Mouse (Mus musculus) kidney, postnatal 0 days (tissue): ENCODE results near the gene Krtap13. TPM values are rescaled to one million over a fixed set of nuclear protein-coding genes. Genes with fewer than 3 reads are reported as not detected.

Experiments used
- ATAC-seq: fragments of 200-750 bp; cut with Nextera tagmentation; replicated peaks from 2 replicates; pipeline ENCODE4 v1.8.0; 2017; ENCODE audit warnings: low read depth, moderate number of reproducible peaks, moderate TSS enrichment, moderate library complexity; ENCODE audit not compliant: low FRiP score
- DNase-seq: peaks from one replicate; pipeline ENCODE4 v3.0.0-alpha.2; 2016; ENCODE audit warnings: low spot score
- H3K27ac ChIP-seq: fragments of 300-500 bp; sonication (generic); 2 replicates; pipeline ENCODE4 v1.5.1; 2014; ENCODE audit warnings: mild to moderate bottlenecking
- H3K27me3 ChIP-seq: fragments of 300-500 bp; sonication (generic); 2 replicates; pipeline ENCODE4 v1.6.1; 2014; ENCODE audit warnings: low read length, mixed read lengths; ENCODE audit not compliant: insufficient read depth
- H3K36me3 ChIP-seq: fragments of 300-500 bp; sonication (generic); 2 replicates; pipeline ENCODE4 v1.6.1; 2014; ENCODE audit warnings: low read length, mixed read lengths; ENCODE audit not compliant: insufficient read depth
- H3K4me1 ChIP-seq: fragments of 300-500 bp; sonication (generic); replicated peaks from 2 replicates; pipeline ENCODE4 v1.6.1; 2014; ENCODE audit warnings: antibody characterized with exemption, low read length, mixed read lengths; ENCODE audit not compliant: insufficient read depth
- H3K4me2 ChIP-seq: fragments of 300-500 bp; sonication (generic); 2 replicates; pipeline ENCODE4 v1.6.1; 2014; ENCODE audit warnings: mild to moderate bottlenecking, low read length, moderate library complexity, mixed read lengths
- H3K4me3 ChIP-seq: fragments of 300-500 bp; sonication (generic); replicated peaks from 2 replicates; pipeline ENCODE4 v1.5.1; 2014; ENCODE audit warnings: low read depth, low read length
- H3K9ac ChIP-seq: fragments of 300-500 bp; sonication (generic); 2 replicates; pipeline ENCODE4 v1.6.1; 2014; ENCODE audit warnings: low read depth, low read length
- H3K9me3 ChIP-seq: fragments of 300-500 bp; sonication (generic); replicated peaks from 2 replicates; pipeline ENCODE4 v1.6.1; 2016; ENCODE audit warnings: low read length, inconsistent platforms, mixed read lengths
- CTCF ChIP-seq: IDR thresholded peaks from 2 replicates; pipeline ENCODE4 v1.5.1; 2016; ENCODE audit warnings: antibody characterized with exemption, low read depth, mild to moderate bottlenecking, moderate library complexity
- WGBS: fragments of 180-500 bp; shearing (Covaris S2); extraction: QIAGEN DNeasy Blood & Tissue Kit; methylation state at CpG from one replicate; pipeline ENCODE4 v1.1.7; 2014; 5-methylcytosine and 5-hydroxymethylcytosine counted together
- polyA plus RNA-seq: library from polyadenylated mRNA; unstranded; fragments of >200 nt; fragmentation: Nextera tagmentation; extraction: Ambion mirVana; gene quantifications from 2 replicates; pipeline ENCODE4 v1.2.1, GENCODE M21; 2015

The Krtap13 gene
- polyA plus RNA-seq, 1 experiment from 2014 or later, result not detected

DNA sequence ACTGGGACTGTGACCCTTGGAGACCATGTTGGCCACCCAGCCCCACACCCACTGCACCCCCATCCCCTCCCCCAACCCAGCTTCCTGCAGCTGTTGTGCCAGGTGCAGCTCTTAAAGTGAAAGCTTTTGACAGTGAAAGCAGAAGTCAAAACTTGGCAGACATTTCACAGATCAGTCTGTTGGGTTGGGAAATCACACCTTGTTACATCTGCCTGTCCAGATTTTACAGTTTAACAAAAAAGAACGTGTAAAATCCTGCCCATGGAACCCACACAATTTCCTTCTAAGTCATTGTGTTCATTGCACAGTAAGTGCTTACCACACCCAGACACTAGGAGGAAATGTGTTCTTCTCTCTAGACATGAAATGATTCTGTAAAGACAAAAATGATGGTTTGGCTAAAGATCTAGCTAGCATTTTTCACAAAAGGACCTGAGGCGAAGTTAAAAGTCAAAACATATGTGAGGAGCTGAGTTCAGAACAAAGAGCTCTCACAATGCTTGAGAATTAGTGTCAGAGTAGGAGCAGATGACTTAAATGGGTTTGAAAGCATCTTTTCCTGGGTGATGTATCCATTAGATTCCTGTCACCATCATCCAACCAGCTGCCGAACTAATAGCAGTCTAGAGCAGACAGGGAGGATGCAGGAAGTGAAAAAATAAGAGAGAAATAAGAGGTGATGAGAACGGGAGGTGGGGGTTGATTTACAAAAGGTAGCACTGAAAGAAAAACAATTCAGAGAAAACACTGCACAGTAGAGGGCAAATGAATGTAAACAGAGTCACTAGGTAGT is 50.2 kb downstream of the Krtap13 start:
- Histone ChIP-seq H3K27ac (no peak overlapping the region), H3K27me3 (no peaks in the 10 kb centered on the region), H3K9ac (no peak overlapping the region), H3K9me3 (no peaks in the 10 kb centered on the region), H3K4me1 (no peaks in the 10 kb centered on the region), H3K36me3 (no peaks in the 10 kb centered on the region), H3K4me2 (no peak overlapping the region), H3K4me3 (no peak overlapping the region)
- WGBS, result 41% methylated on average over 4 of the region's 4 CpGs
- TF ChIP-seq CTCF, result no peak
- ATAC-seq, result no peak
- DNase-seq, result no peak

Other genes starting within 250 kb of the Krtap13 start
- gene Cldn17, start 244.7 kb downstream of the Krtap13 start, polyA plus RNA-seq, result 0.20 TPM in 1 of 2 replicates, not detected in the other
- 210 and 219 TPM in 2 replicates for gene Cldn8, start 188.5 kb downstream of the Krtap13 start, polyA plus RNA-seq
- gene Krtap24-1, start 139.4 kb downstream of the Krtap13 start, polyA plus RNA-seq, result not detected in 2 replicates
- gene 2310079G19Rik, start 124.0 kb downstream of the Krtap13 start, polyA plus RNA-seq, result not detected in 2 replicates
- not detected in 2 replicates for gene Krtap26-1, start 103.8 kb downstream of the Krtap13 start, polyA plus RNA-seq
- gene Krtap27-1, start 80.0 kb downstream of the Krtap13 start, polyA plus RNA-seq, result not detected in 2 replicates
- gene 2310061N02Rik, start 43.7 kb downstream of the Krtap13 start, polyA plus RNA-seq, result not detected in 2 replicates
- not detected in 2 replicates for gene Krtap13-1, start 22.8 kb downstream of the Krtap13 start, polyA plus RNA-seq
- not detected in 2 replicates for gene 2310034C09Rik, start 7.2 kb upstream of the Krtap13 start, polyA plus RNA-seq
- not detected in 2 replicates for gene 2310057N15Rik, start 22.6 kb upstream of the Krtap13 start, polyA plus RNA-seq
- not detected in 2 replicates for gene Gm5965, start 26.3 kb upstream of the Krtap13 start, polyA plus RNA-seq
- not detected in 2 replicates for gene Gm20741, start 60.6 kb upstream of the Krtap13 start, polyA plus RNA-seq
- not detected in 2 replicates for gene Krtap15, start 68.6 kb upstream of the Krtap13 start, polyA plus RNA-seq
- not detected in 2 replicates for gene Krtap14, start 74.5 kb upstream of the Krtap13 start, polyA plus RNA-seq
- not detected in 2 replicates for gene Krtap19-1, start 117.8 kb upstream of the Krtap13 start, polyA plus RNA-seq
- not detected in 2 replicates for gene Krtap19-2, start 122.6 kb upstream of the Krtap13 start, polyA plus RNA-seq
- not detected in 2 replicates for gene Krtap19-3, start 126.4 kb upstream of the Krtap13 start, polyA plus RNA-seq
- gene Krtap19-4, start 133.5 kb upstream of the Krtap13 start, polyA plus RNA-seq, result not detected in 2 replicates
- not detected in 2 replicates for gene Krtap19-5, start 144.8 kb upstream of the Krtap13 start, polyA plus RNA-seq
- not detected in 2 replicates for gene Krtap19-9b, start 180.6 kb upstream of the Krtap13 start, polyA plus RNA-seq
- gene Krtap16-3, start 211.2 kb upstream of the Krtap13 start, polyA plus RNA-seq, result not detected in 2 replicates